8 mouse cellular contexts compared by ENCODE assay signal in the genomic region with DNA sequence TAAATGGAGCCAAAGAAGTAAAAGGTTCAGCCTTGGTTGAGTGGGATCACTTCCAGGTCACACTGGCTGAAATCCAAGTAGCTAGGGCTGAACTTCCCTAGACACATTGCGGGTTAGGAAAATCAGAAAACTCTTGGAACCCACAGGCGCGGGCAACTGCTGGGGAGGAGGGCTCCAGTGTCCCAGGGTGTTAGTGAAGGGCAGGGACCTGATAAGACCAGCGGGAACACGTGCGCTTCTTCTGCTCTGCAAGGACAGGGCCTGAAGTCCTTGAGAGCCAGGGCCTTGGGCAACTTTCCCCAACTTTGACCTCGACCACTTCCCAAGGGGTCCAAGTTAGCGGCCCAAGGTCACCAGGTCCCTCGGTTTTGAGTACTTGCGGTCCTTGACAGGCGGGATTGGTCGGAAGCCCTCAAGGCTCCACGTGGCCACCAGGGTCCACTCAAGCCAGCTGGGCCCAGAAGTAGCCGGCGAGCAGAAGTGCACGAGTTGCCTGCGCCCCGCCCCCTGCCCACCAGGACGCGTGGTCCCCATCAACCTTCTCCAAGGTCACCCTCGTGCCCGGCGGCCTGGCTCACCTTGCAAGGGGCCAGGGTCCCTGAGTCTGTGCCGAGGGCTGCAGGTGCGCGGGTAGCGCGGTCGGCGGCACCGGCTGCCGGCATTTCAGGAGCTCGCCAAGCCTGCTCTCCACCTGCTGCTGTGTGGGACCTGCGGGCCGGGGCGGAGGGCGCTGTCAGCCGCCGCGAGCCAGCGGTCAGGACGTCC. TPM values are rescaled to one million over a fixed set of nuclear protein-coding genes. Genes with fewer than 3 reads are reported as not detected.
DNase-seq lines count a peak whose midpoint lies in the region; ATAC-seq and TF ChIP-seq lines count a peak whose summit lies in the region.

No protein-coding gene starts in this region.

- no peak for TF ChIP-seq POLR2A in ES-Bruce4 (IDR thresholded peaks at IDR 0.05; ENCODE audit: insufficient read depth, low read length)

- H3K9ac ChIP-seq in ES-Bruce4 (ENCODE audit: low read depth, poor library complexity, severe bottlenecking), result peak overlapping the region; percentile 53
- H3K9ac ChIP-seq in stomach, postnatal 0 days (ENCODE audit: low read length), result peak overlapping the region; percentile 76

- 1% methylated on average over 42 of the region's 42 CpGs for WGBS in limb, embryonic 10.5 days
- WGBS in stomach, postnatal 0 days, result 1% methylated on average over 42 of the region's 42 CpGs

- no peaks in the 10 kb centered on the region for H3K36me3 ChIP-seq in ES-Bruce4 (ENCODE audit: control insufficient read depth, insufficient read depth, low read length, poor library complexity, severe bottlenecking)
- H3K36me3 ChIP-seq in limb, embryonic 10.5 days, result no peaks in the 10 kb centered on the region
- no peaks in the 10 kb centered on the region for H3K36me3 ChIP-seq in stomach, postnatal 0 days (ENCODE audit: control insufficient read depth, insufficient read depth, low read length)

- H3K27me3 ChIP-seq in ES-Bruce4 (ENCODE audit: control insufficient read depth, insufficient read depth, low read length, poor library complexity, severe bottlenecking), result no peaks in the 10 kb centered on the region
- H3K27me3 ChIP-seq in limb, embryonic 10.5 days (ENCODE audit: low read depth, poor library complexity, severe bottlenecking), result no peaks in the 10 kb centered on the region
- no peaks in the 10 kb centered on the region for H3K27me3 ChIP-seq in stomach, postnatal 0 days (ENCODE audit: control insufficient read depth, insufficient read depth, low read length)

- peak; percentile 61 for ATAC-seq in erythroid progenitor cell, adult 5-6 weeks (replicated peaks; ENCODE audit: low FRiP score, poor library complexity, severe bottlenecking)
- peak; percentile 22 for ATAC-seq in stomach, postnatal 0 days (ENCODE audit: low FRiP score, low TSS enrichment)
- ATAC-seq in activated CD4-positive, CD25-positive, alpha-beta regulatory T cell, adult 4 months, result no peak

- peak overlapping the region; percentile 82 for H3K4me3 ChIP-seq in ES-Bruce4 (ENCODE audit: low read depth, low read length)
- H3K4me3 ChIP-seq in limb, embryonic 10.5 days, result peak overlapping the region; percentile 78
- H3K4me3 ChIP-seq in stomach, postnatal 0 days (ENCODE audit: low read depth, low read length), result peak overlapping the region; percentile 74

- DNase-seq in adrenal gland, postnatal 36 days, result peak; percentile 83 to 88
- DNase-seq in heart, postnatal 14 days, result peak; percentile 55 to 73
- DNase-seq in limb, embryonic 10.5 days (ENCODE audit: low spot score), result peak; percentile 83
- DNase-seq in mesoderm, embryonic 11.5 days (ENCODE audit: low read depth, low spot score), result peak; percentile 45
- DNase-seq in stomach, postnatal 0 days (ENCODE audit: low spot score), result peak; percentile 52

- intact Hi-C loops in heart, postnatal 14 days (cut with DNase I), result loop anchor here (2.0 to 5.0 kb wide), 2 partner anchors 23 to 96 kb away; partner anchors contain the start of genes Narfl and Rhot2

- no peak overlapping the region for H3K27ac ChIP-seq in ES-Bruce4 (ENCODE audit: insufficient read depth, low read length)
- peak overlapping the region; percentile 71 for H3K27ac ChIP-seq in limb, embryonic 10.5 days
- peak overlapping the region; percentile 86 for H3K27ac ChIP-seq in stomach, postnatal 0 days (replicated peaks)

- no peak for TF ChIP-seq EP300 in ES-Bruce4 (IDR thresholded peaks at IDR 0.05; ENCODE audit: insufficient read depth, low read depth, low read length)
- no peak for TF ChIP-seq EP300 in stomach, postnatal 0 days (optimal IDR thresholded peaks at IDR 0.05)

- H3K4me2 ChIP-seq in stomach, postnatal 0 days (replicated peaks; ENCODE audit: low read depth), result peak overlapping the region; percentile 100

- no peak for TF ChIP-seq CTCF in ES-Bruce4 (IDR thresholded peaks at IDR 0.05; ENCODE audit: low read depth, low read length)
- TF ChIP-seq CTCF in stomach, postnatal 0 days (IDR thresholded peaks at IDR 0.05; ENCODE audit: low read depth), result no peak

- no peaks in the 10 kb centered on the region for H3K9me3 ChIP-seq in ES-Bruce4 (replicated peaks; ENCODE audit: control insufficient read depth, insufficient read depth, low read length, poor library complexity, severe bottlenecking)
- H3K9me3 ChIP-seq in limb, embryonic 10.5 days (replicated peaks), result no peaks in the 10 kb centered on the region
- no peaks in the 10 kb centered on the region for H3K9me3 ChIP-seq in stomach, postnatal 0 days (ENCODE audit: control insufficient read depth, low read length)

- no peaks in the 10 kb centered on the region for H3K4me1 ChIP-seq in ES-Bruce4 (ENCODE audit: control insufficient read depth, insufficient read depth, low read length)
- peaks cover 24% of the 10 kb centered on the region for H3K4me1 ChIP-seq in limb, embryonic 10.5 days
- H3K4me1 ChIP-seq in stomach, postnatal 0 days (replicated peaks; ENCODE audit: control insufficient read depth, insufficient read depth), result peaks cover 8% of the 10 kb centered on the region; the same call in 1 of the 2 replicates

RNA-seq across cellular contexts. Expression of gene Mcrip2, which starts 0.5 kb away (rescaled TPM):
- 6.1 and 8.3 TPM in 2 replicates for polyA plus RNA-seq in ES-Bruce4 (2011; ENCODE audit: insufficient read depth, insufficient read length, low read depth, missing spikeins)
- 100 to 1,000 TPM; 340 to 398 TPM for total RNA-seq in adrenal gland, postnatal 36 days (2021)
- 4.2 and 11.9 TPM in 2 replicates for total RNA-seq in erythroid progenitor cell, adult 5-6 weeks (2015; ENCODE audit: low replicate concordance)
- 3.5 TPM in 1 of 2 replicates, not detected in the other for total RNA-seq in erythroid progenitor cell, adult 5-6 weeks (2017; ENCODE audit: low replicate concordance)
- 100 to 1,000 TPM; 226 to 230 TPM for total RNA-seq in heart, postnatal 14 days (2021)
- polyA plus RNA-seq in limb, embryonic 10.5 days (2016; fragmentation: Nextera tagmentation; extraction: Ambion mirVana), result 13.6 and 22.0 TPM in 2 replicates
- polyA plus RNA-seq in stomach, postnatal 0 days (2015; fragmentation: Nextera tagmentation; extraction: Ambion mirVana), result 52.4 and 59.9 TPM in 2 replicates
- polyA plus RNA-seq in activated CD4-positive, CD25-positive, alpha-beta regulatory T cell, adult 4 months (2017; shearing (Covaris generic)), result 1 to 10 TPM; 2.2 to 6.9 TPM

RNA-seq across cellular contexts. Expression of gene Wdr90, which starts 6.7 kb away (rescaled TPM):
- 10.5 and 11.6 TPM in 2 replicates for polyA plus RNA-seq in ES-Bruce4 (2011; ENCODE audit: insufficient read depth, insufficient read length, low read depth, missing spikeins)
- total RNA-seq in adrenal gland, postnatal 36 days (2021), result 10 to 100 TPM; 12.9 to 15.6 TPM
- 52.8 and 61.6 TPM in 2 replicates for total RNA-seq in erythroid progenitor cell, adult 5-6 weeks (2015; ENCODE audit: low replicate concordance)
- 26.4 and 37.6 TPM in 2 replicates for total RNA-seq in erythroid progenitor cell, adult 5-6 weeks (2017; ENCODE audit: low replicate concordance)
- 1 to 10 TPM; 5.2 to 5.7 TPM for total RNA-seq in heart, postnatal 14 days (2021)
- polyA plus RNA-seq in limb, embryonic 10.5 days (2016; fragmentation: Nextera tagmentation; extraction: Ambion mirVana), result 45.5 and 46.2 TPM in 2 replicates
- 4.1 and 4.2 TPM in 2 replicates for polyA plus RNA-seq in stomach, postnatal 0 days (2015; fragmentation: Nextera tagmentation; extraction: Ambion mirVana)
- 1 to 10 TPM; 3.8 to 8.3 TPM for polyA plus RNA-seq in activated CD4-positive, CD25-positive, alpha-beta regulatory T cell, adult 4 months (2017; shearing (Covaris generic))

RNA-seq across cellular contexts. Expression of gene Mettl26, which starts 6.9 kb away (rescaled TPM):
- 27.9 and 32.6 TPM in 2 replicates for polyA plus RNA-seq in ES-Bruce4 (2011; ENCODE audit: insufficient read depth, insufficient read length, low read depth, missing spikeins)
- 100 to 1,000 TPM; 106 to 124 TPM for total RNA-seq in adrenal gland, postnatal 36 days (2021)
- 10.1 and 17.3 TPM in 2 replicates for total RNA-seq in erythroid progenitor cell, adult 5-6 weeks (2015; ENCODE audit: low replicate concordance)
- total RNA-seq in erythroid progenitor cell, adult 5-6 weeks (2017; ENCODE audit: low replicate concordance), result 7.1 and 7.7 TPM in 2 replicates
- total RNA-seq in heart, postnatal 14 days (2021), result 10 to 100 TPM; 11.3 to 13.2 TPM
- 69.3 and 69.6 TPM in 2 replicates for polyA plus RNA-seq in limb, embryonic 10.5 days (2016; fragmentation: Nextera tagmentation; extraction: Ambion mirVana)
- polyA plus RNA-seq in stomach, postnatal 0 days (2015; fragmentation: Nextera tagmentation; extraction: Ambion mirVana), result 52.9 and 54.1 TPM in 2 replicates
- polyA plus RNA-seq in activated CD4-positive, CD25-positive, alpha-beta regulatory T cell, adult 4 months (2017; shearing (Covaris generic)), result 100 to 1,000 TPM in 1 of 2 experiments, 10 to 100 TPM in 1; 88.3 to 119 TPM

RNA-seq across cellular contexts. Expression of gene Wfikkn1, which starts 12.6 kb away (rescaled TPM):
- 0.37 and 0.69 TPM in 2 replicates for polyA plus RNA-seq in ES-Bruce4 (2011; ENCODE audit: insufficient read depth, insufficient read length, low read depth, missing spikeins)
- total RNA-seq in adrenal gland, postnatal 36 days (2021), result 1 to 10 TPM in 1 of 2 experiments, under 1 TPM in 1; 0.99 to 1.2 TPM
- not detected in 2 replicates for total RNA-seq in erythroid progenitor cell, adult 5-6 weeks (2015; ENCODE audit: low replicate concordance)
- 0.26 and 1.7 TPM in 2 replicates for total RNA-seq in erythroid progenitor cell, adult 5-6 weeks (2017; ENCODE audit: low replicate concordance)
- total RNA-seq in heart, postnatal 14 days (2021), result under 1 TPM; 0.91 to 1.00 TPM
- 2.6 and 5.6 TPM in 2 replicates for polyA plus RNA-seq in limb, embryonic 10.5 days (2016; fragmentation: Nextera tagmentation; extraction: Ambion mirVana)
- 0.35 and 0.38 TPM in 2 replicates for polyA plus RNA-seq in stomach, postnatal 0 days (2015; fragmentation: Nextera tagmentation; extraction: Ambion mirVana)
- under 1 TPM; 0.48 to 0.82 TPM for polyA plus RNA-seq in activated CD4-positive, CD25-positive, alpha-beta regulatory T cell, adult 4 months (2017; shearing (Covaris generic))

RNA-seq across cellular contexts. Expression of gene Rhot2, which starts 23.4 kb away (rescaled TPM):
- polyA plus RNA-seq in ES-Bruce4 (2011; ENCODE audit: insufficient read depth, insufficient read length, low read depth, missing spikeins), result 23.6 and 29.8 TPM in 2 replicates
- 100 to 1,000 TPM in 1 of 2 experiments, 10 to 100 TPM in 1; 97.2 to 104 TPM for total RNA-seq in adrenal gland, postnatal 36 days (2021)
- total RNA-seq in erythroid progenitor cell, adult 5-6 weeks (2015; ENCODE audit: low replicate concordance), result 34.4 and 37.1 TPM in 2 replicates
- 39.1 and 41.5 TPM in 2 replicates for total RNA-seq in erythroid progenitor cell, adult 5-6 weeks (2017; ENCODE audit: low replicate concordance)
- total RNA-seq in heart, postnatal 14 days (2021), result 100 to 1,000 TPM; 103 to 105 TPM
- polyA plus RNA-seq in limb, embryonic 10.5 days (2016; fragmentation: Nextera tagmentation; extraction: Ambion mirVana), result 30.8 and 32.6 TPM in 2 replicates
- polyA plus RNA-seq in stomach, postnatal 0 days (2015; fragmentation: Nextera tagmentation; extraction: Ambion mirVana), result 10.7 and 13.2 TPM in 2 replicates
- polyA plus RNA-seq in activated CD4-positive, CD25-positive, alpha-beta regulatory T cell, adult 4 months (2017; shearing (Covaris generic)), result 10 to 100 TPM; 18.4 to 29.8 TPM
